Mouse (Mus musculus): ENCODE data around the gene Wee1. TPM values are rescaled to one million over a fixed set of nuclear protein-coding genes. Genes with fewer than 3 reads are reported as not detected.
"Not testable (repeated sequence)": the region's sequence is repeated elsewhere in the genome, so short reads cannot be mapped to it uniquely, and the experiment has no call there.

Wee1 gene
- polyA plus RNA-seq, 1 experiment from 2014 or later: 5.2 TPM

DNA sequence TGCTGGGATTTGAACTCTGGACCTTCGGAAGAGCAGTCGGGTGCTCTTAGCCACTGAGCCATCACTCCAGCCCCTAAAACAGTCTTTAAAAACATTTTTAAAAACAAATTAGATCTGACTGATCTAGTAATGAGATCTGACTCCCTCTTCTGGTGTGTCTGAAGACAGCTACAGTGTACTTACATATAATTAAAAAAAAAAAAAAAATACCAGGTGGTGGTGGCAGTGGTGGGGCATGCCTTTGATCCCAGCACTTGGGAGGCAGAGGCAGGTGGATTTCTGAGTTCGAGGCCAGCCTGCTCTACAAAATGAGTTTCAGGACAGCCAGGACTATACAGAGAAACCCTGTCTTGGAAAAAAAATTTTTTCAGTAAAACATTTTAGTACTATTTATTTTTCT lies 13.3 kb upstream of the Wee1 start:
- 96% methylated on average over 3 of the region's 3 CpGs for WGBS
- not testable (repeated sequence) for ATAC-seq (ENCODE audit: low FRiP score)

GRCm38 (mm10) chr7:110108967-110109610 lies 12.8 kb upstream of the Wee1 start:
- 21% methylated on average over 11 of the region's 11 CpGs for WGBS
- Histone ChIP-seq H3K9ac (no peak overlapping the region), H3K4me2 (no peak overlapping the region)

More for the DNA sequence above, 13.3 kb upstream of the Wee1 start:
- H3K4me1 ChIP-seq (replicated peaks): peaks cover 13% of the 10 kb centered on the region
- not testable (repeated sequence) for H3K27me3 ChIP-seq, H3K27ac ChIP-seq, H3K36me3 ChIP-seq, H3K9me3 ChIP-seq, H3K4me3 ChIP-seq, H3K9ac ChIP-seq, H3K4me2 ChIP-seq

DNA sequence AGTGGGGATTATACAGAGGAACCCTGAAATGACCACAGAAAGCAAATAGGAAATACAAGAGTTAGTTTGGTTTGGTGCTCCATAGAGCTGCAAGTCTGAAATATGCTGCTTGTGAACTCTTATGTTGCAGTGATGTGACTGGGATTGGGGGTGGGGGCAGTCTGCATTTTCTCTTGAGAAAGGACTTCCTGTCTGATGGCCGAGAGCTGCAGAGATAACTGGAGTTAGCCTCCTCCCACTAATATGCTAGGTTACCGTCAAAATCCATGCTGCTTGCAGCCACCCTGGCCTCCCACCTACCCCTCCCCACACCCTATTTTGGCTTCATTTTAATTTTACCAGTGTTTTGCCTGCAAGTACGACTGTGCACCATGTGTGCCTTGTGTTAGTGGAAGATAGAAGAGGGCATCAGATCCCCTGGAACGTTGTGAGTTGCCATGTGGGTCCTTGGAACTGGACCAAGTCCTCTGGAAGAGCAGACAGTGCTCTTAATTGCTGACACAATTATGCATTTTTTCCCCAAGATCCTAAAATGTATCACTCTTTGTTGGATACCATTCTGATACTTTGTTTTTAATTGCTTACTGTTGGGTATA lies 11.7 kb upstream of the Wee1 start:
- no peak overlapping the region for H3K4me2 ChIP-seq
- 57% methylated on average over 4 of the region's 4 CpGs for WGBS
- no peak overlapping the region for H3K4me3 ChIP-seq
- H3K36me3 ChIP-seq: no peaks in the 10 kb centered on the region
- H3K27me3 ChIP-seq: no peaks in the 10 kb centered on the region
- no peaks in the 10 kb centered on the region for H3K9me3 ChIP-seq
- ATAC-seq (ENCODE audit: low FRiP score): no peak
- no peak overlapping the region for H3K27ac ChIP-seq
- no peak overlapping the region for H3K9ac ChIP-seq
- peaks cover 13% of the 10 kb centered on the region for H3K4me1 ChIP-seq (replicated peaks)

More at GRCm38 (mm10) chr7:110108967-110109610, 12.8 kb upstream of the Wee1 start:
- Histone ChIP-seq H3K4me3 (no peak overlapping the region), H3K27me3 (no peaks in the 10 kb centered on the region), H3K4me1 (replicated peaks) (peaks cover 13% of the 10 kb centered on the region), H3K27ac (no peak overlapping the region), H3K9me3 (no peaks in the 10 kb centered on the region), H3K36me3 (no peaks in the 10 kb centered on the region)
- no peak for ATAC-seq (ENCODE audit: low FRiP score)

GRCm38 (mm10) chr7:110114699-110115098 lies 7.1 kb upstream of the Wee1 start:
- Histone ChIP-seq H3K27ac (no peak overlapping the region), H3K9ac (no peak overlapping the region), H3K4me3 (no peak overlapping the region), H3K9me3 (no peaks in the 10 kb centered on the region), H3K27me3 (no peaks in the 10 kb centered on the region), H3K4me2 (no peak overlapping the region), H3K4me1 (replicated peaks) (peaks cover 4% of the 10 kb centered on the region; the same call in 1 of the 2 replicates), H3K36me3 (no peaks in the 10 kb centered on the region)
- no peak for ATAC-seq (ENCODE audit: low FRiP score)
- WGBS: 77% methylated on average over 5 of the region's 5 CpGs

GRCm38 (mm10) chr7:110116731-110117291 lies 5.0 kb upstream of the Wee1 start:
- ATAC-seq (ENCODE audit: low FRiP score): no peak
- Histone ChIP-seq H3K27ac (no peak overlapping the region), H3K4me2 (no peak overlapping the region), H3K4me1 (replicated peaks) (peaks cover 2% of the 10 kb centered on the region; the same call in 1 of the 2 replicates), H3K27me3 (no peaks in the 10 kb centered on the region), H3K9me3 (no peaks in the 10 kb centered on the region), H3K9ac (no peak overlapping the region), H3K4me3 (no peak overlapping the region), H3K36me3 (no peaks in the 10 kb centered on the region)
- WGBS: 22% methylated on average over 1 of the region's 1 CpGs

DNA sequence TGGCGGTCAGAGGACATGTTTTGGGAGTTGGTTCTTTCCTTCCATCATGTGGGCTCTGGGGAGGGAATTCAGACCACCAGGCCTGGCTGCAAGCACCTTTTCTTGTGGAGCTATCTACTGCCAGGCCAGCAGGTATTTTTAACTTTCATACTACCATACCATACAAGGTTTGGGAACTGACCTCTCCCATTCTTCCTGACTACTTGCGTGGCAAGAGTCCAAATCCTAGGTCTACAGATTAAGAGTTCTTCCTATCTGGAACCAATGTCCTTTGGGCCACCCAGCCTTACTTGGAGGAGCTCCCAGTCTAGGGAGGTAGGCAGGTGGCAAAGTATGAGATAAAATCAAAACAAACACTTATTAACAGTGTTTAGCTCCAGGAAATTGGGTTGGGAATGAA lies 3.4 kb upstream of the Wee1 start:
- ATAC-seq (ENCODE audit: low FRiP score): no peak
- no peak overlapping the region for H3K4me3 ChIP-seq
- 92% methylated on average over 2 of the region's 2 CpGs for WGBS
- no peak overlapping the region for H3K27ac ChIP-seq
- no peaks in the 10 kb centered on the region for H3K27me3 ChIP-seq
- H3K4me2 ChIP-seq: no peak overlapping the region
- H3K4me1 ChIP-seq (replicated peaks): peaks cover 9% of the 10 kb centered on the region
- no peaks in the 10 kb centered on the region for H3K36me3 ChIP-seq
- H3K9me3 ChIP-seq: no peaks in the 10 kb centered on the region
- no peak overlapping the region for H3K9ac ChIP-seq

- no peak overlapping the region for H3K4me2 ChIP-seq
- H3K9ac ChIP-seq: no peak overlapping the region
- 86% methylated on average over 2 of the region's 2 CpGs for WGBS
- ATAC-seq (ENCODE audit: low FRiP score): no peak
- no peak overlapping the region for H3K27ac ChIP-seq
- no peaks in the 10 kb centered on the region for H3K9me3 ChIP-seq
- no peak overlapping the region for H3K4me3 ChIP-seq
- no peaks in the 10 kb centered on the region for H3K36me3 ChIP-seq
- H3K27me3 ChIP-seq: no peaks in the 10 kb centered on the region
- peaks cover 12% of the 10 kb centered on the region for H3K4me1 ChIP-seq (replicated peaks)
Measured at GRCm38 (mm10) chr7:110120157-110120784, 1.6 kb upstream of the Wee1 start.

- Histone ChIP-seq H3K4me2 (peak overlapping the region; percentile 73), H3K36me3 (no peaks in the 10 kb centered on the region), H3K27me3 (no peaks in the 10 kb centered on the region), H3K9ac (peak overlapping the region; percentile 76), H3K4me1 (replicated peaks) (peaks cover 12% of the 10 kb centered on the region), H3K9me3 (no peaks in the 10 kb centered on the region), H3K4me3 (peak overlapping the region; percentile 89), H3K27ac (0 out of 2 replicates have a peak overlapping the region, but pooled peaks have one; percentile 59)
- 3% methylated on average over 9 of the region's 9 CpGs for WGBS
- no peak for ATAC-seq (ENCODE audit: low FRiP score)
Measured at GRCm38 (mm10) chr7:110121162-110121515, 707 bp upstream of the Wee1 start.

GRCm38 (mm10) chr7:110122289-110122564 lies 381 bp downstream of the Wee1 start:
- H3K4me1 ChIP-seq (replicated peaks): peaks cover 12% of the 10 kb centered on the region
- peak overlapping the region; percentile 89 for H3K4me3 ChIP-seq
- ATAC-seq (ENCODE audit: low FRiP score): 0 out of 2 replicates have a peak, but pooled peaks have one; percentile 43
- peak overlapping the region; percentile 83 for H3K27ac ChIP-seq
- 0% methylated on average over 25 of the region's 27 CpGs for WGBS
- no peaks in the 10 kb centered on the region for H3K36me3 ChIP-seq
- H3K4me2 ChIP-seq: peak overlapping the region; percentile 73
- no peaks in the 10 kb centered on the region for H3K27me3 ChIP-seq
- no peaks in the 10 kb centered on the region for H3K9me3 ChIP-seq
- peak overlapping the region; percentile 81 for H3K9ac ChIP-seq

GRCm38 (mm10) chr7:110122565-110123422 lies 948 bp downstream of the Wee1 start:
- peak overlapping the region; percentile 73 for H3K4me2 ChIP-seq
- WGBS: under 1% methylated on average over 63 of the region's 74 CpGs
- H3K4me3 ChIP-seq: peak overlapping the region; percentile 89
- peaks cover 12% of the 10 kb centered on the region for H3K4me1 ChIP-seq (replicated peaks)
- peak overlapping the region; percentile 83 for H3K27ac ChIP-seq
- ATAC-seq (ENCODE audit: low FRiP score): peak; percentile 29; the same call in 1 of the 2 replicates
- no peaks in the 10 kb centered on the region for H3K36me3 ChIP-seq
- no peaks in the 10 kb centered on the region for H3K27me3 ChIP-seq
- peak overlapping the region; percentile 81 for H3K9ac ChIP-seq
- H3K9me3 ChIP-seq: no peaks in the 10 kb centered on the region

GRCm38 (mm10) chr7:110123844-110124555 lies 2.2 kb downstream of the Wee1 start:
- H3K4me1 ChIP-seq (replicated peaks): peaks cover 12% of the 10 kb centered on the region
- H3K4me2 ChIP-seq: peak overlapping the region; percentile 73
- peak overlapping the region; percentile 89 for H3K4me3 ChIP-seq
- H3K9ac ChIP-seq: no peak overlapping the region
- 51% methylated on average over 12 of the region's 12 CpGs for WGBS
- H3K27ac ChIP-seq: no peak overlapping the region
- ATAC-seq (ENCODE audit: low FRiP score): no peak
- no peaks in the 10 kb centered on the region for H3K36me3 ChIP-seq
- no peaks in the 10 kb centered on the region for H3K9me3 ChIP-seq
- H3K27me3 ChIP-seq: no peaks in the 10 kb centered on the region
